Mouse (Mus musculus) ES-CJ7 (cell line): ENCODE measurements around the gene Mrpl49.

Source experiments
- DNase-seq: peaks from one replicate; pipeline ENCODE4 v3.0.0; 2011; ENCODE audit warnings: low read depth, low spot score

Mrpl49 gene

GRCm38 (mm10) chr19:6037695-6038094 is 19.9 kb downstream of the Mrpl49 start:
- no peak for DNase-seq

- no peak for DNase-seq
Observed at GRCm38 (mm10) chr19:6035966-6036585, 21.5 kb downstream of the Mrpl49 start.

- no peak for DNase-seq
Observed at GRCm38 (mm10) chr19:6030520-6031280, 26.9 kb downstream of the Mrpl49 start.

- peak; percentile 72 for DNase-seq
Observed at GRCm38 (mm10) chr19:6029426-6029825, 28.2 kb downstream of the Mrpl49 start.

- DNase-seq = no peak
Observed at GRCm38 (mm10) chr19:6028991-6029390, 28.6 kb downstream of the Mrpl49 start.

GRCm38 (mm10) chr19:6023930-6024329 is 33.7 kb downstream of the Mrpl49 start:
- DNase-seq = no peak

GRCm38 (mm10) chr19:6023059-6023458 is 34.5 kb downstream of the Mrpl49 start:
- no peak for DNase-seq

GRCm38 (mm10) chr19:6020276-6020675 is 37.3 kb downstream of the Mrpl49 start:
- no peak for DNase-seq

GRCm38 (mm10) chr19:6018142-6019089 is 39.2 kb downstream of the Mrpl49 start:
- peak; percentile 93 for DNase-seq

- DNase-seq = peak; percentile 74
Observed at GRCm38 (mm10) chr19:6016532-6016931, 41.1 kb downstream of the Mrpl49 start.

GRCm38 (mm10) chr19:6015511-6016315 is 41.9 kb downstream of the Mrpl49 start, which contains the start of gene Capn1:
Capn1 (minus strand) TSS chr19:6015897.
- DNase-seq = peak; percentile 79

GRCm38 (mm10) chr19:6014991-6015510 is 42.5 kb downstream of the Mrpl49 start:
- peak; percentile 64 for DNase-seq

- no peak for DNase-seq
Observed at GRCm38 (mm10) chr19:6013691-6014090, 43.9 kb downstream of the Mrpl49 start.

GRCm38 (mm10) chr19:6009137-6009536 is 48.4 kb downstream of the Mrpl49 start:
- DNase-seq = peak; percentile 70

GRCm38 (mm10) chr19:6007013-6007412 is 50.6 kb downstream of the Mrpl49 start:
- no peak for DNase-seq

- DNase-seq = no peak
Observed at GRCm38 (mm10) chr19:6005541-6005940, 52.0 kb downstream of the Mrpl49 start.
